Mouse (Mus musculus): ENCODE measurements at regions not wholly inside any gene's neighbourhood (a gene's known extent, or its start where the extent isn't known, plus 50 kb on each side); places are given as distances from the start of the nearest gene placed in this dataset.

GRCm38 (mm10) chr10:8020916-8021705, 65.1 kb upstream of the Tab2 start:
- no peak for TF ChIP-seq CTCF (IDR thresholded peaks at IDR 0.05; ENCODE audit: low read depth)
- no peak for TF ChIP-seq EP300 (optimal IDR thresholded peaks at IDR 0.05)

Data from stomach, postnatal 0 days (tissue).